Mouse (Mus musculus): ENCODE measurements around the gene E030018B13Rik. TPM values are rescaled to one million over a fixed set of nuclear protein-coding genes. Genes with fewer than 3 reads are reported as not detected.

Gene E030018B13Rik
- total and polyA plus RNA-seq, 3 experiments = not detected

DNA sequence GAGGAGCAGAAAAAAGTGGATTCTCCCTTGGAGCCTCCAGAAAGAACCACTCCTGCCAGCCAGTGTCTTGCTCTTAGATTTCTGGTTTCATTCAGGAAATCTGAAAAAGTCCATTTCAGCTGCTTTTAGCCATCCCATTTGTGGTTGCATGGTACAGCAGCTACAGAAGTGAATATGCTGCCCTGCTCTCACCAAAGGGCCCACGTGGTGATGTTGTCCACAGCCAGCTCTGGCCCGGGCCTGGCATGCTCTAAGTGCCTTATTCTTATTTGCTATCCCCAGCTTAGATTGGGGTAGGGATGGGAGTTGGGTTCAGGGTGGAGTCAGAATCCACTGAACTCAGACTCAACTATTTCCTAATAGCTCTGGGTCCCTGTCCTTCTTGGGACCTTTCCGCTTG, 21.4 kb upstream of the E030018B13Rik start:
- no peak overlapping the region for H3K4me3 ChIP-seq (ENCODE audit: low read depth, low read length)
- H3K27me3 ChIP-seq (ENCODE audit: insufficient read depth, low read length) = peaks cover 4% of the 10 kb centered on the region; the same call in 1 of the 2 replicates
- TF ChIP-seq GATA2 (IDR thresholded peaks at IDR 0.05; ENCODE audit: borderline replicate concordance, low read depth, low read length) (no peak), GATA1 (IDR thresholded peaks at IDR 0.05; ENCODE audit: borderline replicate concordance, low read length) (no peak), POLR2AphosphoS5 (IDR thresholded peaks at IDR 0.05; ENCODE audit: insufficient replicate concordance, low read depth, low read length) (no peak)
- peaks cover 68% of the 10 kb centered on the region for H3K4me1 ChIP-seq (ENCODE audit: insufficient read depth, low read depth, low read length)
- H3K9me3 ChIP-seq (replicated peaks) = no peaks in the 10 kb centered on the region
- ATAC-seq (ENCODE audit: extremely low read depth, insufficient number of reproducible peaks, low FRiP score, poor library complexity, severe bottlenecking) (no peak), DNase-seq (ENCODE audit: low spot score) (no peak)
- peaks cover 51% of the 10 kb centered on the region for H3K36me3 ChIP-seq (replicated peaks)

DNA sequence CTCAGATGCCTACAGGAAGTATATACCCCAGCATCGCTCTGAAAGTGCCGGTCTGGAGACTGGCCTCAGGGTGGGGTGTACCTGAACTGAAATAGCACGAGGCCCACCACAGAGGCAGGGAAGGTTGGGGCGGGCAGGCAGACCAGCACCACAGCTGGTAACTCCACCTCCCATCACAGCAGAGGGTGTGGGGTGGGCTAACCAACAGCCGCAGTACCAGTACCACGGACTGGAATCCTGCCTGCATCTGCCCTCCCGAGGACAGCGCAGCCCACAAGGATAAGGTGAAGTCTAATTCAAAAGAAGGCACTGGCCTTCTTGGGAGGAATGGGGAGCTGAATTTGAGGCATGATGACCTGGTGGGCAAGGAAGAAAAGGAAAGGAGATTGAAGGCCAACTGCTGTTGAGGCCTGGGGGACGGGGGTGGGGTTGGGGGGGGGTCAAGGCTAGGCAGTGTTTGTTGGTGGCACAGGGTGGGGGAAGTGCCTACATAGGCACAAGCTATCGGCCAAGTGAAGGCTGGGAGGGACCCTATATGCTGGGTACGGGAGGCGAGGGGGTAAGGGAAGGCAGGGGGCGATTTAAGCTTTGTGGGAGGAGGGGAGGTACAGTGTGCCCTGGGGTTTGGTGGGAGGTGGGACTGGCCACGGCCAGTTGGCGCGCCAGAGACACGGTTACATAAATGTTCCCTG, 20.2 kb upstream of the E030018B13Rik start:
- ATAC-seq (ENCODE audit: extremely low read depth, insufficient number of reproducible peaks, low FRiP score, poor library complexity, severe bottlenecking) (no peak), DNase-seq (ENCODE audit: low spot score) (peak; percentile 41)
- H3K4me3 ChIP-seq (ENCODE audit: low read depth, low read length) = peak overlapping the region; percentile 70
- peaks cover 4% of the 10 kb centered on the region; the same call in 1 of the 2 replicates for H3K27me3 ChIP-seq (ENCODE audit: insufficient read depth, low read length)
- TF ChIP-seq GATA2 (IDR thresholded peaks at IDR 0.05; ENCODE audit: borderline replicate concordance, low read depth, low read length) (no peak), TAL1 (conservative IDR thresholded peaks at IDR 0.05; ENCODE audit: low read depth, low read length) (no peak), GATA1 (IDR thresholded peaks at IDR 0.05; ENCODE audit: borderline replicate concordance, low read length) (no peak), POLR2AphosphoS5 (IDR thresholded peaks at IDR 0.05; ENCODE audit: insufficient replicate concordance, low read depth, low read length) (no peak), CTCF (IDR thresholded peaks at IDR 0.05; ENCODE audit: low read depth, low read length) (no peak)
- H3K9me3 ChIP-seq (replicated peaks) = no peaks in the 10 kb centered on the region
- peaks cover 51% of the 10 kb centered on the region for H3K36me3 ChIP-seq (replicated peaks)
- peaks cover 77% of the 10 kb centered on the region for H3K4me1 ChIP-seq (ENCODE audit: insufficient read depth, low read depth, low read length)

DNA sequence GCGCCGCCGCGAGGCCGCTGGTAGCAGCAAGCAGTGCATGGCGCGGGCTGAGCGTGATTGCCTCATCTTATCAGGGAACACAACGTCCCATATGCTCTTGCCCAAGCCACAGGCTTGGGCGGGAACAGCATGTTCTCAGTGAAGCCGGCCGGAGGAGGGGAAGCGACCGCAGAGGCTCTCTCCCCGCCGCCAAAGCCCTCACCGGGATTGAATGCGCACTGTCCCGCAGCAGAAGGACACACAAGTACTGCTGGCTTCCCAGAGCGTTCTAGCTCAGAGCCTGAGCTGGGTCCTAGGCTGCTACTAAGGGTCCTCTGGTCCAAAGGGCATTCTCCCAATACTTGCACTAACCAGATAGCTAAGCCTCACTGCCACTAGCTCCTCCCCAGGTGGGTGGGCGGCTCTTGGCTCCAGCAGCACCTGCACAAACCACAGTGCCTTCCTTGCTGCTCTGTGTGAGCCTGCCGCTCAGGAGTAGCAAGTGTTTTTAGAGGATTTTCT, 19.6 kb upstream of the E030018B13Rik start:
- H3K36me3 ChIP-seq (replicated peaks) = peaks cover 53% of the 10 kb centered on the region
- peak overlapping the region; percentile 70 for H3K4me3 ChIP-seq (ENCODE audit: low read depth, low read length)
- H3K4me1 ChIP-seq (ENCODE audit: insufficient read depth, low read depth, low read length) = peaks cover 79% of the 10 kb centered on the region
- peaks cover 4% of the 10 kb centered on the region; the same call in 1 of the 2 replicates for H3K27me3 ChIP-seq (ENCODE audit: insufficient read depth, low read length)
- peak; percentile 62; the same call in 1 of the 2 replicates for TF ChIP-seq TAL1 (conservative IDR thresholded peaks at IDR 0.05; ENCODE audit: low read depth, low read length)
- no peak for TF ChIP-seq GATA2 (IDR thresholded peaks at IDR 0.05; ENCODE audit: borderline replicate concordance, low read depth, low read length)
- no peaks in the 10 kb centered on the region for H3K9me3 ChIP-seq (replicated peaks)
- DNase-seq (ENCODE audit: low spot score) (peak; percentile 80), ATAC-seq (ENCODE audit: extremely low read depth, insufficient number of reproducible peaks, low FRiP score, poor library complexity, severe bottlenecking) (peak; percentile 94)

DNA sequence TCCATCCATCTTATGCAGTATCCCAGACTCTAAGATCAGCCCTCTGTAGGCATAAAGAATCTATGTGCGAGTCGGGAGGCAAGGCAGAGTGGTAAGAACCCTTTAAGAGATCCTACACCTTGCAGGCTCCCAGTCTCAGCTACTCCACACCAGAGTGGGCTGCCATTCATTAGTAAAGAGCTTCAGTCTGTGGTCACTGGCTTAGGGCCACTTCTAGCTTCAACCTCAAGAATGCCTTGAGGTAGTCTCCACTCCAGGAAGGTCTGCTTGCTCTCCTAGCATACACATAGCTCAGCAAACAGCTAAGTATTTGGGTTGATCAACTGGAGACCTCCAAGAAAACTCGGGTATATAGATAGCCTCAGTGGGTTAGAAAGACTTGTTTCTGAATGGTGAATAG, 19.0 kb upstream of the E030018B13Rik start:
- Histone ChIP-seq H3K27me3 (ENCODE audit: insufficient read depth, low read length) (peaks cover 4% of the 10 kb centered on the region; the same call in 1 of the 2 replicates), H3K4me1 (ENCODE audit: insufficient read depth, low read depth, low read length) (peaks cover 82% of the 10 kb centered on the region), H3K4me3 (ENCODE audit: low read depth, low read length) (peak overlapping the region; percentile 70; the same call in 1 of the 2 replicates), H3K9me3 (replicated peaks) (no peaks in the 10 kb centered on the region), H3K36me3 (replicated peaks) (peaks cover 54% of the 10 kb centered on the region)
- no peak for DNase-seq (ENCODE audit: low spot score)
- ATAC-seq (ENCODE audit: extremely low read depth, insufficient number of reproducible peaks, low FRiP score, poor library complexity, severe bottlenecking) = no peak
- no peak for TF ChIP-seq CTCF (IDR thresholded peaks at IDR 0.05; ENCODE audit: low read depth, low read length)

DNA sequence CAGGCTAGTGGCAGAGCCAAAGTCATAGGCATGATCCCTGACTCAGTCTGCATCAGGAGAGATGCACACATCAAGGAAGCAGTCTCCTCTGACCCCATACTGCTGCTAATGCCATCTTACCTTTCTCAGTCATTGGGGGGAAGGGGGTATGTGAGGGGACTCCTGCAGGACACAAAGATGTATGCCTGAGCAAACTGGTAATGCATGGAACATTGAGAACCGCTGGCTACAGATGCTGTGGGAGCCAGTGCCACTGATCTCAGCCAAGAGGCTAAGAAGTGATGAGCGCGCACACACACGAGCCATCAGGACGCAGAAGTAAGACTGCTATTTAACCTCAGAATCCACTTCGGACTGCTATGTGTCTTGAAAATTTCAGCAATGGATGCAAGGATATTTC, 18.5 kb upstream of the E030018B13Rik start:
- H3K9me3 ChIP-seq (replicated peaks) = no peaks in the 10 kb centered on the region
- peaks cover 4% of the 10 kb centered on the region; the same call in 1 of the 2 replicates for H3K27me3 ChIP-seq (ENCODE audit: insufficient read depth, low read length)
- ATAC-seq (ENCODE audit: extremely low read depth, insufficient number of reproducible peaks, low FRiP score, poor library complexity, severe bottlenecking) (no peak), DNase-seq (ENCODE audit: low spot score) (no peak)
- H3K4me1 ChIP-seq (ENCODE audit: insufficient read depth, low read depth, low read length) = peaks cover 86% of the 10 kb centered on the region
- no peak for TF ChIP-seq POLR2AphosphoS5 (IDR thresholded peaks at IDR 0.05; ENCODE audit: insufficient replicate concordance, low read depth, low read length)
- TF ChIP-seq TAL1 (conservative IDR thresholded peaks at IDR 0.05; ENCODE audit: low read depth, low read length) = no peak
- TF ChIP-seq CTCF (IDR thresholded peaks at IDR 0.05; ENCODE audit: low read depth, low read length) = no peak
- TF ChIP-seq GATA1 (IDR thresholded peaks at IDR 0.05; ENCODE audit: borderline replicate concordance, low read length) = no peak
- TF ChIP-seq GATA2 (IDR thresholded peaks at IDR 0.05; ENCODE audit: borderline replicate concordance, low read depth, low read length) = no peak
- H3K4me3 ChIP-seq (ENCODE audit: low read depth, low read length) = peak overlapping the region; percentile 25; the same call in 1 of the 2 replicates
- peaks cover 58% of the 10 kb centered on the region for H3K36me3 ChIP-seq (replicated peaks)

DNA sequence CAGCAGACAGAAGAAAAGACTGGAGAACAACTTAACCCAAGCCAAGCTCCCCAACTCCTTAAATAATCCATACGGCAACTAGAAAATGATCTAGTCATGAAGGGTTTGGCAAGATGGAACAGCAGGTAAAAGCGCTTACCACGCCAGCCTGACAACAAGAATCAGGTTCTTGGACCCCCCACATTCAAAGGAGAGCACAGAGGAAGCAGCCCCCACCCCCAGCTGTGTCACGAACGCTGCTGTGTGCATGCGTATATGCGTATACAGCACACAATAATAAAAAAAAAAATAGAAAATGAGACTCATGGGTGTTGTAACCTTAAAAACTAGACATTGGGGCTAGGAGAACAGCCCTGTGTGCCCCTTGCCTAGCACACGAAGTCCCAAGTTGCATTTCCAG, 16.7 kb upstream of the E030018B13Rik start:
- ATAC-seq (ENCODE audit: extremely low read depth, insufficient number of reproducible peaks, low FRiP score, poor library complexity, severe bottlenecking) (no peak), DNase-seq (ENCODE audit: low spot score) (no peak)
- TF ChIP-seq TAL1 (conservative IDR thresholded peaks at IDR 0.05; ENCODE audit: low read depth, low read length) (no peak), POLR2AphosphoS5 (IDR thresholded peaks at IDR 0.05; ENCODE audit: insufficient replicate concordance, low read depth, low read length) (no peak), CTCF (IDR thresholded peaks at IDR 0.05; ENCODE audit: low read depth, low read length) (no peak), GATA2 (IDR thresholded peaks at IDR 0.05; ENCODE audit: borderline replicate concordance, low read depth, low read length) (no peak), GATA1 (IDR thresholded peaks at IDR 0.05; ENCODE audit: borderline replicate concordance, low read length) (no peak)
- Histone ChIP-seq H3K27me3 (ENCODE audit: insufficient read depth, low read length) (peaks cover 4% of the 10 kb centered on the region; the same call in 1 of the 2 replicates), H3K9me3 (replicated peaks) (no peaks in the 10 kb centered on the region), H3K4me3 (ENCODE audit: low read depth, low read length) (no peak overlapping the region), H3K4me1 (ENCODE audit: insufficient read depth, low read depth, low read length) (peaks cover 93% of the 10 kb centered on the region), H3K36me3 (replicated peaks) (peaks cover 61% of the 10 kb centered on the region)
